Mouse (Mus musculus): ENCODE measurements at regions not wholly inside any gene's neighbourhood (a gene's known extent, or its start where the extent isn't known, plus 50 kb on each side); places are given as distances from the start of the nearest gene placed in this dataset.

DNA sequence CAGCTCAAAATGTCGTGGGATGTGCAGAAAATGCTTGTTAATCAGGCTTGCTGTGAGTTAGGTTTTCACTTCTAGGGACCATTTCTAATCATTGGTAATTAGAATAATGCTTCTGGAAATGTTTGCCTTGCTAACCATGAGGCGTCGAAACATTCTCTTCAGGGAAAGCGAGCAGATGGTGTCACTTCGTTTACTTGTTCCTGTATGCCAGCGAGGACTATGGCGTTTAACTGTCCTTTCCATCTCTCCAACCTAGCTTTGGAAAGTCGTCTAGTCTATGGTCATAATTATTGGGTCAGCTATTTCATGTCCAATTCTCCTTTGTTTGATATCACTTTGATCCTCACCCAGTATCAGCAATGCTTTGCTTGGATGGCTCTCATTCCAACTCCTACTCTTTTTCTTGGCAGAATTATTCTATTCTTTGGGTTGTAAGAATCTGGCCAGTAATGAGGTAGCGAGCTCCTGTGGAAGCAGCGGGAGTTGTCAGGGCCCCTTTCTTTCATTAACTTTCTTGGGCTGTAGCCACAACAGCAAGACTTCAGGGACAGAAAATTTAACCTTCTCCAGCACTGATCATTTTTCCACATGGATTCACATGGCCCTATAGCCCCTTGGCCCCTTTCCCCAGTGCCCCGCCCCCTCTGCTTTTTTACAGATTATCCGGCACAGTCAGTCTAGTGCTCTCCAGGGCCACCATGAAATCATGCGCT lies 374.0 kb upstream of the Plscr5 start:
- DNase-seq (ENCODE audit: low spot score in 2 of 2) = no peak

DNA sequence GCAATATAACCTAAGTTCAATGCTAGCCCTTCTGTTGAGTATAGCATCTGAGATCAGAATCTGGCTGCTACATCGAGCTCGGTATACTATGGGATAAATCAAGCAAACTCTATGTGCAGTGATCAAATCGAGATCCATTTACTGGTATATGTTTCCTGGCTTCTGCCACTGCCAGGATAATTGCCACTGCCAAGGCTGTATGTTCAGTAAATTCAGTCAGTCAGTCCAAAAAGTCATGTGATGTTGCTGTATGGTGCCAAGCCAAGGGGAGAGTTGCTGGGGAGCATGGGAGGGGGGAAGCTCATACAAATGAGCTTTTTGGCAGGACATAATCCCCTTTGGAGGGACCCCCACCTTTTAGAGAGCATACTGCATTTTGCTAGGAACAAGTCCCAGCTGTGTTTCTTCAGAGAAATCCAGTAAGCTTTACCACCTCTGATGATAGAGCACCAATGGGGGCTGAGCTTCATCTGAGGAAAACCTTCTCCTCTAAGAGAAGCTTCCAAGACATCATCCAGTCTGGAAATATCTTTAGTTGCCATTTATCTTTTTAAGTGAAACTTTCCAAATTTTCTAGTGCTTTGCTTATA lies 389.3 kb upstream of the Plscr5 start:
- peak in 1 of 2 experiments; percentile 20 for DNase-seq (ENCODE audit: low spot score in 2 of 2)

DNA sequence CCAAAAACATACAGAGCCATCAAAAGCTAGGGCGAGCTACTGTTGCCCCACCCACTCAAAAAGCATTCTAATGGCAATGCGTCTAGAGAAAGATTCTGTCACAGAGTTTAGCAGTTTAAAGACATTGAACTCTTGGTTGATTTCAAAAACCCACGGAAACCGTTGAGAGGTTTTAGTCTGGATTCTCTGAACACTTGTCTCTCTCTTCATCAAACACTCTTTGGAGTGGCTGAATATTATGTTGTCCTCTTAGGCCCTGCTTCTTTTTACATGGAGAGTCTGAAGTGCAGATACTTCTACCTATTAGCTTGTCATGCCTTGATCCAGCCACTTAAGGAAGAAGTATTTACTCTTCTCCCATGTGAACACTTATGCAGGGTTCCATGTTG lies 393.9 kb upstream of the Plscr5 start:
- DNase-seq (ENCODE audit: low spot score in 2 of 2) = no peak

DNA sequence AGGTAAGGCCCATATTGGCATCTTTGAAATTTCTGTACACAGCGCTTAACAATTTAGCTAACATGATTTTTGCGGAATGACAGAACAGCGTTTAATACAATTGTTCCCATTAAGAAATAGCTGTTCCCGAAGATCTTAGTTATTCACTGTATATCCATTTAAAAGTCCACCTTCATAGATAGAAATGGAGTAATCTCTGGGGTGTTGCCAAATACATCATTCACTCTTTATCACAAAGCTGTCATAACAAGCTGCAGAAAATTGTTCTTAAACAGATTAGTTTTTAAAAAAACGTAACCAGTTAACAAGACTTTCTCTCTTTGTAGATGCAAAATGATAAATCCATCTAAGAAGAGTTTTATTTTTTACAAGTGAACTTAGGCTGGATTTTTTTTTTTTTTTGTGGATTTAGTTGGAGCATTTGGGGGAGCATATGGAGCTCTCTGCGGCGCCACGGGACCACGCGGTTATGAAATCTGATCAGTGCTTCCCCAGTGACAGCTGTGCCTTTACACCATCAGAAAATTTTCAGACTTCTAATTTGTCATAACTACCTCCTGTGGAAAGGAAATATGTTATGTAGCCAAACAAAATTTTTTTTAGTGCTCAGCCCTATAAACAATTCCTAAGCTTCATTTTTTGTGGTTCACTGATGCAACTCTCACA lies 394.4 kb upstream of the Plscr5 start:
- DNase-seq (ENCODE audit: low spot score in 2 of 2) = peak; percentile 35 to 44

DNA sequence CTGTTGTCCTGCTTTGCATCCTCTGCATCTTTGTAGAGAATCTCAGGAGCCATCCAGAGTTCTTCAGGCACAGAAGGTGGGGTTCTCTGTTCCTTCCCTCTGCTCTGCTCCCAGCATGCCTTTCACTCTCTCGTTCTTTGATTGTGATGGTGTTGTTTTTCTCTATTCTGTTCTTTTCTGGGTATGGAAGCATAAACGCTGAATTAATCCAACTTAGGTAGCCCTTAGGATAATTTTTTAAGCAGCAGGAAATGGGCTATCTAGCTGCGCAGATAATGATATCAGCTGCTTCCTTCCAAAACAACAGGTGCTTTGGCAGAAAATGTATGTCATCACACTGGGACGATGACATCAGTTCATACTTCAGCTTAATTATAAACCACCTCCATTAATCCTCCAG lies 395.8 kb upstream of the Plscr5 start:
- no peak for DNase-seq (ENCODE audit: low spot score in 2 of 2)

DNA sequence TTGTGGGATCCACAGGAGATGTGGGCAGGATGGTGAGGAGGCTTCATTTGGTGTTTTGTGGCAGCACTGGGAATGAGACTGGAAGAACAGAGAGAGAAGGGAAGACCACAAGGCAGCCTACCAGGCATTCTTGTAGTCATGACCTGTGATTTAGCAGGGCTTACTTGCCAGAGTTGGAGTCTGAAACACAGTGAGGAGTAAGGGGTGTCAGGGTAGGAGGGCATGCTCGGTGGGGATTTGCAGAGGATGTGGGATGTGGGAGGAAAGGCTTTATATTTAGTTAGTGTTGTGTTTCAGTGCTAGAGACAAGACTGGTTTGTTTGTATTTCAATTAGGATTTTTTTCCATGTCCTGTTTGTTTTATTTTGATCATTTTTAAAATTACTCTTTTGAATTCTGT lies 387.3 kb upstream of the Zic1 start:
- DNase-seq (ENCODE audit: low spot score in 2 of 2) = no peak

DNA sequence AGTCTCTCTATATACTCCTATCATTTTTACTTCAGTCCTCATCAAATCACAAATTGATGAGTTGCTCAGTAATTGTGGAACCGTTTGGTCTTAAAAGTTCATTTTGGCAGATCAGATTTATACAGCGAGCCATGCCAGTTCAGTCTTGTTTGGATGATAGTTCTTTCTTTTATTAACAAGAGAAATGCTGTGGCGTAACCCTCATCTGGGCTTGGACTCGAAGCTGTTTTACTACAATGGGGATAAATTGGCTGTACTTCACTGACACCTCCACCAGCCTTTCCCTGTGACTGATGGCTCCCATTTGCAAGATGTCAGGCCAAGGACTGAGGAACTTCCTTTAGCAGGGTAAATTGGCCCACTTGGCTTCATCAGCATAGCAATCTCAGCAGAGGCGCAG lies 345.5 kb upstream of the Zic1 start:
- no peak for DNase-seq (ENCODE audit: low spot score in 2 of 2)

DNA sequence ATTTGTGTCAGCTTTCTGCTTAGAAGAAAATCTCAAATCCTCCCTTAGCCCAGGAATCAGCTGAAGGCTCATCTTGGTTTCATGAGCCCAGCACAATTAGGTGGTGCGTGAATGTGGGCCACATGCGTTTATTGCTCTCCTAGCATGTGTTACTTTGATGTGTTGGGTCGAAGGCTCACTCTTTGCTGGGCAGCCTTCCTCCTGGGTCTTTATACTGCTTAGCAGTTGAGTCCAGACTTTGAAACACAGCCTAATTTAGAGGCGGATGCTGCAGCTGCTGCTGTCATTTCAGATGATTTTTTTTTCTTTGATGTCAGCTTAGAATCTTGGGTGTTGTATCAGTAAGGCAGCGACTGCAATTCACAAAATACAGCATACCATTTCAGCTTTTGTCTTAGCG lies 315.2 kb upstream of the Zic1 start:
- no peak for DNase-seq (ENCODE audit: low spot score in 2 of 2)

DNA sequence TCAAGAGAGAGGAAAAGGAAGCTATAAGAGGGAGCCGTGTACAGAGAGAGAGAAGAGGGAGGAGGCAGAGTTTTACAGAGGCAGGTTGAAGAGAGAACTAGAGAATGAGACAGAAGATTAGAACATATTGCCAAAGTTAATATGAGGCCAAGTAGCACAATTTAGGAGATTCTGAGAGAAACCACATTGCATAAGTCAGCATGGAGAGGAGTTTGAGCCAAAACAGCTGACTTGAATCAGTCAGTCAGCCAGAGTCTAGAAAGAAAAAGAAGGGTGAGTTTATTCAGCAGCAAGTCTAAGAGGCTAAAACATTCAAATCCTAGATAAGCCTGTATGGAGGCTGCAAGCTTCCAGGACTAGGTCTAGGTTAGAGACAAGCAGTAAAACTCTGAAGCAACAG lies 301.1 kb upstream of the Zic1 start:
- no peak for DNase-seq (ENCODE audit: low spot score in 2 of 2)

DNA sequence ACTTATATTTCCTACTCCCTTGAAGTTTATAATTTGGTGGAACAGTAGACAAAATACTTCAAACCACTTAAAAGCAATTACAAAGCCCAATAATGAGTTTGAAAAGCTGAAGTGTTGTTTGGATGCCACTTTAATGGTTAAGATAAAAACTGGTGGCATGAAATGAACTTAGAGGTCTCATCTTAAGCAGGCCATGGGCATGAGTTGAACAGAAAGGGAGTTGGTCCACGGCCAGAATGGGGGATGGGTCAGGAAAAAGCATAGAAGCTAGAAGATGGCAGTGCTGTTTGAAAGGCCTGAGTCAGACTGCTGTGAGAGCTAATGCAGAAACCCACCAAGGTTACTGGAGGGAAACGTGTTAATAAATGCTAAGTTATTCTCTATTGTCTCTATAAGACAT lies 294.5 kb upstream of the Zic1 start:
- peak; percentile 27 to 31 for DNase-seq (ENCODE audit: low spot score in 2 of 2)

DNA sequence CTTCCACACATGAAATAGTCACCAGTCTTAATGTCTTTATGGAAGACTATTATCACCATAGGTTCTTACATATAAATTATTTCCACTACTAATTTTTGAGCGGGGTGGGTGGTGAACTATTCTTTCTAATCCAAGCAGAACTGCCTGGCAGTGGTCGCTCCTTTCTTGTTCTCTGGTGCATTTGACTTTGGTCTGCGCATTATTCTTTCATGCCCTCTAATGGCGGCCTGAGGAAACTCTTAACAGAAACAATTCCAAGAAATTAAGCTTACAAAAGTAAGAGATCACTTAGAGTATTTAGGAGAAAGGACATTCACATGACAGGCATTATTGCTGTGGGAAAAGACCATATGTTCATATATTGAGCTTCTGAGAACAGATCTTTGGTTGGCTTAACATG lies 288.5 kb upstream of the Zic1 start:
- peak in 1 of 2 experiments; percentile 21 for DNase-seq (ENCODE audit: low spot score in 2 of 2)

DNA sequence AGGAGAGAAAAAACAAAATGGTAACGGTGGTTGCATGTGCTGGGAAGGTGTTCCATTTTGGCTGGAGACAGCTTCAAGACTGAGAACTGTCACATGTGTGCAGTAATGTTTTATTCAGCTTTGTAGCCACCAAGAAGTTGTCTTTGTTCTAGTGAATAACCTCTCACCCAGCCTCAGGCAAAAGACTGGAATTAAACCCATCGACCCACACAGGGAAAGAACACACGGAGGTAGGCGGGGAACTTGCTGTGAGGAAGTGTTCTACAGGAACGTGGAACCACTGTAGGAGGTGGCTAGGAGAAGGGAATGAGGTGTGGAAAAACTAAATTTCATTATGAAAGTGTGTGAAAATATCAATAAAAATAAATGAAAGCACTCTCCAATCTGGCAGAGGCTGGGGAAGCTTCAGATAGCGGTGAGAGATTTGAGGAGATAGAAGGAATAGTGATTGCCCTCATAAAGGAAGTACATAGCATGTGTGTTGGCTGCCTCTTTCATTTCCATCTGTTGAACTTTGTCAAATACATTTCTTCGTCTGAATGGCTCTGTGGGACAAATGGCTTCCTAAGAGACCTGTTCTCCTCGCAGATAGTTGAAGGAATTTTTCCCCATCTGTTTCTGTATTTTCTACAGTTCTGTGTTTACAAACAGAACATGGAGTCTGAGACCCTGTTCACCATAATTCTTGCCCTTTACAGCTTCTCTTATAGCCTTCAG lies 286.9 kb upstream of the Zic1 start:
- DNase-seq (ENCODE audit: low spot score in 2 of 2) = no peak

DNA sequence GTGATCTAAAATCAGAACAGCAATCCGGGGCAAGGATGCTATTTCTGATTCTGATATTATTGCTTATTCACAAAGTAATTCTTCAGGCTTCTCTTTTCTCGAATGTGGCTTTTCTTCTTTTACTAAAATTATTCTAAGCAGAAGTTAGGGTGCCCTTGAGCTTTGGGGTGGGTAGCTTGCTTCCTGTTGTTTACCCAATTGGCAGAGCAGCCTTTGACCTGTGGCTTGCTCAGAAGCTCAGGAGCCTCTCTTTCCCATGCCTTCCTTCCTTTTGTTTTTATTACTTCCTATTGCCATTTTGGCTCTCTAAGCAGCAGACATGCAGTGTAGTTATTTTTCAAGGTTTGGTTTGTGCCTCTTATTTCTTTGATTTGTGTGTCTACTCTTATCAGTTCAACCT lies 244.8 kb upstream of the Zic1 start:
- no peak for DNase-seq (ENCODE audit: low spot score in 2 of 2)

DNA sequence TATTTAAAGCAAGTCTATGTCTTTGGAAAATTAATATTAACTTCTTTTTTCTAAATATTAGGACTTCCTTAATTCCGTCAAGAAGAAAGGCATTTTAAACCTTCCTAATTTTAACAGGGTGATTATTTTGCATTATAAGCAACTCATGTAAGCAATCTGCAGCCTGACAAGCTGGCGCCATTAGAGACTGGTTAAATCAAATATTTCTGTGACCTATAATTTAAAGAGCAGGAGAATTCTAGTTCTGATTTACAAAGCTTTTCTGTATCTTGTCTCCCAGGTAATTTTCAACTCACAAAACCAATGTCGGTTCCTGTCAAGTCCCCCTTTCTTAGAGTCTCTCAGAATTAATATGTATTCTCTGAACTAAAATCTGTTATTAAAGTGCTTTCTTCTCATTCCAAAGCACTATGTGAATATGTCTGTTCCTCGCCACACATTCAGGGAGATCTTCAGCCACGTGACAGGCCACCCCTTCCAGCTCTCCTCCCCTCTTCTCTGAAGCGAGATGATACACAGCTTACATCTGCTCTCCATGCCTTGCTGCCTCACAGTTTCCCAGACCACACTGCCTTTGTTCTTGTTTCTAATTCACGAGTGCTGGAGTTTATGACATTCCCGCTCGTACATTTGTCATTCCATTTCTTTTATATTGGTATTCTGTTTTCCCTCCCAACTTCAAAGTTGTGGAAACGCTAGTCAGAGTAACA lies 244.0 kb upstream of the Zic1 start:
- peak in 1 of 2 experiments; percentile 22 for DNase-seq (ENCODE audit: low spot score in 2 of 2)

DNA sequence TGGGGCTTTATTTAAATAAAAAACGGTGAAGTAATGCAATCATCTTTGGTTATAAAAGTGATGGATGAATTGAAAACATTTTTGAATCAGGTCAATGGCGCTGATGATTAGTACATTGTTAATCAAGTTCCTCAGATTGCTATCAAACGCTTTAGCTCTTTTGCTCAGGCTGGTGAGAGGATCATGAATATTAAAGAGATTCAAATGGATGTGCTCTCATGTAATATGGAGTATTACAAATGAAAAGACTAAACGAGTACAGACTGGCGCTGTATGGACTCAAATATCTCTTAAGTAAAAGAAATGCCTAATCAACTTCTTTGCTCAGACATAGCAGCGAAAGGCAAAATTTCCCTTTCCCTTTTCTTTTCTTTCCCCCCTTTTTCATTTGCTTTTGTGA lies 236.1 kb upstream of the Zic1 start:
- DNase-seq (ENCODE audit: low spot score in 2 of 2) = no peak

DNA sequence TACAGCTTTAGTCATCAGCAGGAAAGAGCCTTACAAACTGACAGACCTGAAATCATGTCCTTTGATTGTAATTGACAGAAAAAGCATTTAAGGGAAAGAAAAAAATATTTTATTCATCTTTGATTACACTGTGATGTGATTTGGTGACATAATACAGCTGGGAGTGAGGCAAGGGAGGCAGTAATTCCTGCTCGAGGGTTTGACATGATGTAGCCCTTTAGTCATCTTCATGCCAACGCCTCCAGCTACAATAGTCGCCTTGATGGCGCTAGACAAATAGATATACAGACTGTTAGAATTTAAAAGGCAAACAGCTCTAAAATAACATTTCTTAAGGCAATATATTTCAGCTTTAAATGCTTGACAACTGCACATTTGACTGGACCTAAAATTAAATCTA lies 226.3 kb upstream of the Zic1 start:
- no peak for DNase-seq (ENCODE audit: low spot score in 2 of 2)

DNA sequence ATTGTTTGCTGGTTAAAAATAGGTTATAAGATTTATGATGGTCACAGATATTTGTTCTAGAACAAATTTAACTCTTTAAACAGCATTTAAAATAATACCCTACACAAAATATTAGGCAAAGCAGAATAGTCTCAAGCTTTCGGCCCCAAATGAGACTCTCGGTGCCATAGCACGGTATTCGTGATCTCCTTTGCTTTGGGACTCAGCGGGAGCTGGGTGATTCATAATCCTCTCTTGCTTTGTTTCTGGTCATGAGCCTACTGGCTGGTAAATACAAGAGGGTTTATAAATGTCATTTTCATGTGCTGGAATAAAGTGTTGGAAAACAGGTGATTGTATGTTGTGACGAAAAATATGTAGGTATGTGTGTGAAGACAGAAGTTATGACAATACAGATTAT lies 223.1 kb upstream of the Zic1 start:
- DNase-seq (ENCODE audit: low spot score in 2 of 2) = no peak

DNA sequence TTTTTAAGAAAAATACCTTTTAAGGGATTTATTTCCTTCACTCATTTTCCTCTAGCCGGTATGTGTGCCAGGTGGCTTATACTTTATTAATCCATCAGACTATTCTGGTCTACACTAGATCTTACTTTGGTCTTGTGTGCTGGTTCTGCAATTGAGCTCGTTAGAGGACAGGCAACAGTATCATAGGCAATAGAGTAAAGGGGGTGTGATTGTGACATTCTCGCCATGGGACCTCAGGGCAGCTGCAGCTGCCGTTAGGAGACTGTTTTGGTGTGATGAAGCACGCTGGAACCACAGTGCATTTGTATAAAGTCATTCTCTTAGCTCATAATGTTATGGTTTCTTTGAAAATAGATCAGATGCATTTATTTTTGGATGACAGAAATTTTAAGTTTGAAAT lies 222.3 kb upstream of the Zic1 start:
- no peak for DNase-seq (ENCODE audit: low spot score in 2 of 2)

DNA sequence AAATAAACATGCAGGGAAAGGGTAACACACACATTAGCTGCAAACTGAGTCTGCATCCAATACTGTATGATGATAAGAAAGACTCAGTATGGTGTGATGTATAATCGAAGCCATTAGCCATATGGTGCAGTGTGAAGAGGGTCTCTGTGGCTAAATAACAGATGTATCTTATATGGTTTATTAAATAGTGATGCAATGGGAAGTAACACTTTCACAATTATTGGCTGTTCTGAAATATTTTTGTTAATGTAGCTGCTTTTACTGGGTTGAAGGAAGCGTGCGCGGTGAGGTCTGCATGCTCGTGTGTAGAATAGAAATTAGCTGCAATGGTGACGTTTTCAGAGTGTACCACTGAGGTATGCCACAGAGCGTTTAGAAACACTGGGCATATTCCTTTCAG lies 221.7 kb upstream of the Zic1 start:
- no peak for DNase-seq (ENCODE audit: low spot score in 2 of 2)

DNA sequence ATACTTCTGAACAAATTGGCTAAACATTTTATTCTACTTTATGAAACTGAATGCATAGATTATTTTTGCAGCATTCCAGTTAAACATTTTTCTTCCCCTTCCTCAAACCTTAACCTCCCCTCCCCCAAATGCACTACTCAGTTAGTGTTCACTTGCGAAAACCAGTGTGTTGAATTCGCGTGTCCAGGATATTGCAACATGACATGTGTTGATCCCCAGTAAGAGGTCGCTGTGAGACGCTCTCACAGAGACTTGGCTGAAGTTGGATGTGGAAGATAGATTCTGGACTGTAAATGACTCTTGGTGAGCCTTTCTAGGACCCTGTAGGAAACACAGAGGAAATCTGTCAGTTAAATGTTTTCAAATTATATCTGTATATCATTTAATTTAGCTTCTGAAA lies 221.0 kb upstream of the Zic1 start:
- DNase-seq (ENCODE audit: low spot score in 2 of 2) = no peak

DNA sequence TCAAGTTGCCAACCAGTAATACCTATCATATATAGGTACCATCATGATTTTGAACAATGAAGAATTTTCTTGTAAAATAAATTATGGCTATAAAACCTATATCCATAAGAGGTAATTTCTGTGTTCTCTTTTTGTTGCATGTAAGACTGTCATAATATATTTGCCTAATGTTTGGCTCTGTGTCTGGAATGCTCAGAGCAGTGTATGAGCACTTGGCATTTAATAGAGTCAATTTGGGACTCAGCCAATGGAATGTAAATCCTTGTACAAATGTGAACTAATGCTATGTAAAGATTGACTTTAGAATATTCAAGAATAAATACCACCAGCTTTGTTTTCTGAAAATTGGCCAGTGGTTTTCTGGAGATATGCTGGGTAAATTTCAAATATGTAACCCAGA lies 208.5 kb upstream of the Zic1 start:
- DNase-seq (ENCODE audit: low spot score in 2 of 2) = no peak

DNA sequence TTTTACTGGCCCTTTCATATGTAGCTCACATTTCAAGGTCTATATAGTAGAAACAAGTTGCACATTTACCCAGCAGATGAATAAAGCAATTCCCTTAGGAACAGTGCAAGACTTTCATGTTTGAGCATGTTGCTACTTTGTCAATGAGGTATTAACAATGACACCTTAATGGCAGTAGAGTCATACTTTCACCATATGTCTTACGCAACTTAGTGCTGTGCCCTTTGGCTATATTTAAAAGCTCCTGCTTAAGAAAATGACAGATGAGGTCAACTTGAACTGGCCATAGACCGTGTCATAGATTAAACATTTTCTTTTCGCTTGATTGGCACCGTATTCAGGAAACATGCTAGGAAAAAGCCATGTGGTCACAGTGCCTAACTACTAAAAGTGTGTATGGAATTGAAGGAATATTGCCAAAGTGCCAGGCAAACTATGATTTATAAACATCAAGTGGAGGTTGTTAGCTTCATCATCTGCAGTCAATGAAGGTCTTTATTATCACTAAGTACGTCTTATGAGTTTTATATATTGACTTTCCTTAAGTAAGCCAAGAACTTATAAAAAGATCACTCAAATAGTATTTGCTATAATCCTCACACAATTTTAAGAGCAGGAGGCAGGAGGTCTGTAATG lies 200.5 kb upstream of the Zic1 start:
- DNase-seq (ENCODE audit: low spot score in 2 of 2) = no peak

All from right cerebral cortex, postnatal 10 days (tissue).